Mouse (Mus musculus): Measurements from ENCODE around the gene Gm6367. TPM values are rescaled to one million over a fixed set of nuclear protein-coding genes. Genes with fewer than 3 reads are reported as not detected.
"Not testable (repeated sequence)": the region's sequence is repeated elsewhere in the genome, so short reads cannot be mapped to it uniquely, and the experiment has no call there.

Gm6367 gene
- polyA plus RNA-seq (2017; shearing (Covaris generic)): not detected

DNA sequence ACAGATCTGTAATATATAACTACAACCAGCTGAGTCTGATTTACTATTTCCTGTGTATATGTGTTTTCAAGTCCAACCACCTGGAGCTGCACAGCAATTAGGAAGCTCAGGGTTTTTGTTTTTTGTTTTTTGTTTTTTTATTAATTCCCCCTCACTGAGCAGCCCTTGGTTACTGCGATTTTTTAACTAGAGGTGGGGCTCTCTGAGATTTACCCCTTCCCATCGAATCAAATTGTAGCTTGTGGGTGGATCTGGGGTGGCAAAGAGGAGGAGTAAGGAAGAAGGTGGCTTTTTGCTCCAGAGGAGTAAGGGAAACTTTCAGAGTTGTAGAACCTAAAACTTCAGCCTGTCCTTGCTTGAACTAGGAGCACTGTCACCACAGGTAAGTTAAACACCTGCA lies at the start of gene Gm6367:
Gm6367 (plus strand) TSS at position 301 of the 400 bp plus-strand sequence.
- ATAC-seq: not testable (repeated sequence)

Other genes starting within 250 kb of the Gm6367 start
- gene Gm3183, start 123.2 kb upstream of the Gm6367 start, polyA plus RNA-seq (2017; shearing (Covaris generic)): under 1 TPM in 1 of 2 experiments, not detected in 1; 0.65 TPM
- not detected for gene Gm7942, start 118.3 kb downstream of the Gm6367 start, polyA plus RNA-seq (2017; shearing (Covaris generic))
- under 1 TPM in 1 of 2 experiments, not detected in 1; 0.24 TPM for gene Gm16513, start 194.0 kb downstream of the Gm6367 start, polyA plus RNA-seq (2017; shearing (Covaris generic))